Comparison of ENCODE assay signal across 8 mouse cellular contexts in genomic region chr4:95105424-95105823, GRCm38 (mm10). TPM values are rescaled to one million over a fixed set of nuclear protein-coding genes. Genes with fewer than 3 reads are reported as not detected.
DNase-seq lines count a peak whose midpoint lies in the region; ATAC-seq and TF ChIP-seq lines count a peak whose summit lies in the region.

No protein-coding gene starts in this region.

- WGBS in embryonic facial prominence, embryonic 13.5 days: 17% methylated on average over 3 of the region's 3 CpGs
- 28% methylated on average over 3 of the region's 3 CpGs for WGBS in stomach, embryonic 14.5 days

- H3K4me2 ChIP-seq in embryonic facial prominence, embryonic 13.5 days: peak overlapping the region; percentile 47
- 0 out of 2 replicates have a peak overlapping the region, but pooled peaks have one; percentile 7 for H3K4me2 ChIP-seq in stomach, embryonic 14.5 days (replicated peaks; ENCODE audit: low read depth, low read length)

- ATAC-seq in embryonic facial prominence, embryonic 13.5 days (ENCODE audit: insufficient number of reproducible peaks, insufficient read depth, low FRiP score, low TSS enrichment, low read depth): no peak
- peak; percentile 57; the same call in 1 of the 2 replicates for ATAC-seq in stomach, embryonic 14.5 days (ENCODE audit: insufficient number of reproducible peaks, insufficient read depth, low FRiP score, low read depth)

- peak overlapping the region; percentile 36; the same call in 1 of the 2 replicates for H3K9ac ChIP-seq in embryonic facial prominence, embryonic 13.5 days
- no peak overlapping the region for H3K9ac ChIP-seq in stomach, embryonic 14.5 days (replicated peaks; ENCODE audit: low read depth, low read length)

- no peak for TF ChIP-seq CTCF in layer of hippocampus, adult 2 months (conservative IDR thresholded peaks at IDR 0.05)

- no peaks in the 10 kb centered on the region for H3K27me3 ChIP-seq in embryonic facial prominence, embryonic 13.5 days
- H3K27me3 ChIP-seq in stomach, embryonic 14.5 days (ENCODE audit: control insufficient read depth, insufficient read depth, low read length): no peaks in the 10 kb centered on the region

- H3K36me3 ChIP-seq in embryonic facial prominence, embryonic 13.5 days: no peaks in the 10 kb centered on the region
- H3K36me3 ChIP-seq in stomach, embryonic 14.5 days (ENCODE audit: control insufficient read depth, insufficient read depth, low read length): no peaks in the 10 kb centered on the region

- DNase-seq in layer of hippocampus, adult 18-20 months (ENCODE audit: low spot score in 2 of 2): peak; percentile 74 to 75
- no peak for DNase-seq in layer of hippocampus, adult 9-10 months (ENCODE audit: low spot score)
- peak; percentile 20 for DNase-seq in MN1 (ENCODE audit: low spot score)
- peak; percentile 66 to 67 for DNase-seq in layer of hippocampus, adult 2 months (ENCODE audit: low spot score in 2 of 2)
- no peak for DNase-seq in embryo, embryonic 9.5 days (ENCODE audit: extremely low spot score)
- DNase-seq in cerebellum, adult 8-10 months: no peak

- H3K4me3 ChIP-seq in embryonic facial prominence, embryonic 13.5 days: no peak overlapping the region
- H3K4me3 ChIP-seq in layer of hippocampus, adult 2 months: no peak overlapping the region
- no peak overlapping the region for H3K4me3 ChIP-seq in stomach, embryonic 14.5 days (ENCODE audit: low read depth, low read length)

- H3K9me3 ChIP-seq in embryonic facial prominence, embryonic 13.5 days: peaks cover 8% of the 10 kb centered on the region
- H3K9me3 ChIP-seq in stomach, embryonic 14.5 days (ENCODE audit: control insufficient read depth, low read depth, low read length): peaks cover 6% of the 10 kb centered on the region; the same call in 1 of the 2 replicates

- peaks cover 35% of the 10 kb centered on the region for H3K4me1 ChIP-seq in embryonic facial prominence, embryonic 13.5 days
- H3K4me1 ChIP-seq in stomach, embryonic 14.5 days (ENCODE audit: control insufficient read depth, insufficient read depth, low read length): 0 out of 2 replicates have a peak, but pooled peaks cover 7% of the 10 kb centered on the region

- H3K27ac ChIP-seq in embryonic facial prominence, embryonic 13.5 days: peak overlapping the region; percentile 64; the same call in 1 of the 2 replicates
- H3K27ac ChIP-seq in layer of hippocampus, adult 2 months: peak overlapping the region; percentile 78
- H3K27ac ChIP-seq in stomach, embryonic 14.5 days (ENCODE audit: low read length): peak overlapping the region; percentile 48; the same call in 1 of the 2 replicates

RNA-seq across cellular contexts. Expression of gene Jun, which starts 53.4 kb away (rescaled TPM):
- total RNA-seq in layer of hippocampus, adult 18-20 months (2021): 100 to 1,000 TPM; 119 to 126 TPM
- polyA plus RNA-seq in embryonic facial prominence, embryonic 13.5 days (2015; fragmentation: Nextera tagmentation; extraction: Ambion mirVana): 56.3 and 61.2 TPM in 2 replicates
- 100 to 1,000 TPM in 1 of 2 experiments, 10 to 100 TPM in 1; 98.7 to 101 TPM for total RNA-seq in layer of hippocampus, adult 2 months (2021)
- polyA plus RNA-seq in stomach, embryonic 14.5 days (2014; fragmentation: Nextera tagmentation; extraction: Ambion mirVana): 55.1 and 62.7 TPM in 2 replicates

Comparison
In these comparisons a context has a peak if more than half of its experiments do, and no peak if none do; other contexts are left out.
1. DNase-seq: peak in layer of hippocampus, adult 18-20 months (2 of 2), MN1 (single experiment) and layer of hippocampus, adult 2 months (2 of 2); none in layer of hippocampus, adult 9-10 months (single experiment), embryo, embryonic 9.5 days (single experiment) and cerebellum, adult 8-10 months (single experiment).
2. Peak in every context shown above with its lines, with median percentiles within 50 percentile points of each other: H3K27ac ChIP-seq.